Mouse (Mus musculus) brain, adult 2 months (tissue): ENCODE measurements around the gene Aes.

Source experiments
- DNase-seq: peaks from one replicate; pipeline ENCODE4 v3.0.0; 2011; ENCODE audit warnings: low read depth, low spot score

The Aes gene

GRCm38 (mm10) chr10:81597137-81597950, 38.1 kb downstream of the Aes start:
- peak; percentile 58 for DNase-seq

GRCm38 (mm10) chr10:81598342-81598741, 39.1 kb downstream of the Aes start:
- DNase-seq, result no peak

DNA sequence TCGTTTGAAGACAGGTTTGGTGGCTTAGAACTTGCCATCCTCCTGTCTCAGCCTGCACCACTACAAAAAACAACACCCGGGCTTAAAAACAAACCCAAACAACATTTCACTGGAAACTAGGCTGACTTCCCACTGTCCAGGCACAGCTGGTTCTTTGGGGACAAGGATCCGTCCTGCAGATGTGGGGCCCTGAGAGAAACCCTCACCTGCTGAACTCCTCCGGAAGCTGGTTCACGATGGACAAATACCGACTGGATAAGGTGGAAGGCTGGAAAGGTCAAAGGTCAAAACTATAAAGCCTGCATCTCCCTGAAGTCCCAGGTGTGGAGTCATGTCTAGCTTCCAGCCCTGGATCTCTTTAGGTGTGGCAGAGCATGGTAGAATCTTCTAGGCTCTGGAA, 39.6 kb downstream of the Aes start:
- DNase-seq, result no peak

DNA sequence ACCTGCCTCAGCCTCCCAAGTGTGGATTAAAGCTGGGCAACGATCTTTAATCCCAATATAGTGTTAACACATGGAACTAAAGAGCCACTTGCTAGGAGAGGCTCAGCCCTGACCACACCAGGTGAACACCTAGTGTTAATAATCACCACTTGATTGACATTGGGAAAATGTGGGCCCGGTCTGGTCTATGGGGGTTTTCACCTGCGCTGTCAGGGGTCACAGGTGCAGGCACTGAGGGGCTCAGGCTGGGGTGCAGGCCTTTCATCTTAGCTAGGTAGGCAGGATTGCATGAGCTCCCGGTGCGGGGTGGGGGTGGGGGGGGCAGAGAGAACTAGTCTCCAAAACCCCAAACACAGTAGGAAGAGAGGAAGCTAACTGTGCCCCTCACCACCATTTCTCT, 40.3 kb downstream of the Aes start:
- no peak for DNase-seq

DNA sequence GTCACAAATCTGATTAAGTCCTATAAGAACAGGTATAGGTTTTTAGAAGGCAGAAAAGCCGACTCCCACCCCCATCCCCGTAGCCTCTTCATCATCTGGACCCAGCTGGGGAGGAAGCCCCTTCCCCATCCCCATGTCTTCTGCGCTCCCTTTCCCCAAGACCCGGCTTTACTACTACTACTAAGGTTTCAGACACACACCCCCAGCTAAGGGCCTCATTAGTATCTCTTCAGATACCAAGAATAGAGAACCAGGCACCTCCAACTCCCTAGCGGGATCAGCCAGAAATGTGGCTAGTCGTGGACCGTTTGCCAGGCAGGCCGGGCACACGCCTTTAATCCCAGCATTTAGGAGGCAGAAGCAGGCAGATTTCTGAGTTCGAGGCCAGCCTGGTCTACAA, 40.8 kb downstream of the Aes start:
- no peak for DNase-seq

- DNase-seq, result peak; percentile 97
These were observed 41.5 kb downstream of the Aes start, which contains the start of gene Tle6 for GRCm38 (mm10) chr10:81600738-81601203. Tle6 (minus strand) TSS chr10:81601073.

DNA sequence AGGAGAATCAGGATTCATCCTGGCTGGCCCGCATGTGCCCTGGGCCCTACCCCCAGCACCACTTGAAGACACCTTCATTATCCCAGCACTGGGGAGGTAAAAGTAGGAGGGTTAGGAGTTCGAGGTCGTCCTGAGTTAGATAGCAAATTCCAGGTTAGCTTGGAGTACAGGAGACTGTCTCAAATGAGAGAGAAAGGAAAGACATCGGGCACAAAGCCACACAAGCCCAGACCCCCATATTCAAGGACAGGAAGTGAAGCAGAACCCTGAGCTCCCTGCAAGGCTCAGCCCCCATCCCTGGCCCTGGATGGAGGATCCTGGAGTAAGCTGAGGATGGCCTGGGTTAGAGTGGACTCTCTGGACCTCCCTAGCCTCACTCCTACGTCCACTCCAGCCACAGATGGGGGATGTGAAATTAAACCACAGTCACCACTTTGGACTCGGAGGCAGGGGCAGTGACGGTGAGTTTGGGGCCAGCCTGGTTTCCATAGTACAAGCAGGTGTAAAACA, 42.2 kb downstream of the Aes start:
- DNase-seq, result no peak

DNA sequence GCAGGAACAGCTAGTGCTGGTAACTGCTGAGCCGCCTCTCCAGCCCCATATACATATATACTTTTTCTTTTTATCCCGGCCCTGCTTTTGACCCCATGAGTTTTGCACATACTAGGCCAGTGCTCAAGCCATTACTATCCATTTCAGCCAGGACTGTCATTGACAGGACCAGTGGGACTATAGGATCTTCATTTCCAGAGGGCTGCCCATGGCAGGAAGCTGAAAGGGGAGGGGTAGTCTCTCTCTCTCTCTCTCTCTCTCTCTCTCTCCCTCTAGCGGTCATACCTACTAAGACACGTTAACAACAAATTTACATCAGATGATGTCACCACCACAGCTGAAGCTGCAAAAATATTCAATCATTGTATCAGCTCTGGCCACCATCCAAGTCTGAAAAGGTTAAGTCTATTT, 43.5 kb downstream of the Aes start:
- DNase-seq, result peak; percentile 86

- no peak for DNase-seq
These were observed 45.0 kb downstream of the Aes start for GRCm38 (mm10) chr10:81604019-81604967.

DNA sequence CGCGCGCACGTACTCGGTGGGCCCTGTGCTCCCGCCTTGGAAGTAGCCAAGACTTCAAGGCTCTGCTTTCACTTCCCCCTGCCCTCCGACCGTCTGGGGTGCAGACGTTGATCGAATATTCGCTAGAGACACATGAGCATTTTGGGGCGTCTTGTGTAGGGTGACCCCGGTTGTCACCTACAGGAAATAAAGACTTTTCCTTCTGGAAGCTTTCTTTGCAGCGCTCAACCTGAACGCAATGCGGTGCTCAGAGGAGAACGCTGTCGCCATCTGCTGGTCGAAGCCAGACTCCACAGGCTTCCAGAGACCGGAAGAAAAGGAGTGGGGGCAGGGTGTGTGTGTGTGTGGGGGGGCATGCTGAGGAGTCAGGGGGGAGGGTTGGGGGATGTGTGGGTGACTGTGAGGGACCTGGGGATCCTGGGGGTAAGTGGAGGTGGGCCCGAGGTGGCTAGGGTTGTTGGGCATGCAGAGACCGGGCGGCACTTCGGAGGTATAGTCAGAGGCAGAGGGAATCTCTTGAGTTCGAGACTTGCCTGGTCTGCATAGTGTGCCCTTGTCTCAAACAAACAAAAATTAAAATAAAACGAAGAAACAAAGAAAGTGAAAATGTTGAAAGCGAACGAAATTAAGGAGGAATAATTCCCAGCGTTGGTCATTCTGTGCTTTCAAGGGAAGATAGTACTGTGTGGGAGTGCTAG, 45.8 kb downstream of the Aes start:
- DNase-seq, result peak; percentile 96

DNA sequence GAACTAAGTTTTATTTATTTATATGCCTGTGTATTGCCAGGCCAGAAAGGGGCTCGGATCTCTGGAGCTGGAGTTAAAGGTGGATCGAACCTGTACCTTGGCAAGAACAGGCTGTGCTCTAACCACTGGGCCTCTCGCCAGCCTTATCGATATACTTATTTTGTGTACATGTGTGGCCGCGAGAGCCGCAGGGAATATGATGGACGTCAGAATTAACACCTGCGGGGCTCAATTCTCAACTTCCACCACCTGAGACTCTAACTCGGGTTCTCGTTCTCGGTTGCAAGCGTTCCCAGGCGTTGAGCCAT, 46.3 kb downstream of the Aes start:
- DNase-seq, result no peak

DNA sequence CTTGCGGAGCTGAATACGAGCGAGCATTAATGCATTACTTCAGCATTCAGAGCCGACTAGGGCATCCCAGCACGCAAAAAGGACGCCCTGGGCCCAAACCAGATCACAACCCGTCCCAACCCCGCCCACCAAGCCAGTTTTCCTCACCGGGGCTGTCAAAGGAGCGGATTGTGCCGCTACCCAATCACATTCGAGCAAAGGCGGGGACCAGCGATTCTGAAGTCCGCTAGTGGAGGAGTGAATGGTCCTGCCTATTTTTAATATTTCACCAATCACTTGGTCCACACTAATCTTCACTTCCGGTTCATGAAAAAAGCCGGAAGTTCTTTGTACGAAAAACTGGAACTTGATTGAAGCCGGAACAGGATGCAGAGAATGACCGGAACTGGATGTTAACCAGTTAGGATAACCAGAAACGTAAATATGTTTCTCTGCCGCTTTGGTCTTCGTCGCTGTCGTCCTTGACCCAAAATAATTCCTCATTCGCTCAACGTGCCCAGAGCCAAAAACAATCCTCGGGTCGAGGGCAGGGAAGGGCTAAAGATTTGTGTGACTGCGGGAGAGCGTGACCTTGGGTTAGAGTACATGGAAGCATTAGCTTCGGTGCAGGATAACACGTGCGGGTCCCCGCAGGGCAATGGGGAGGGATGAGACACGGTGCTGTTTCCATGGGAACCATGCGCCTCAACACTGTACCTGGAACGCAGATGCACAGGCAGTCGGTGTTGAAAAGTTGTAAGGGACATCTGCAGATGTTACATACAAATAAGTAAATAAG, 46.9 kb downstream of the Aes start, which contains the start of gene BC025920:
Gene BC025920 (plus strand): TSS at position 297 of the 778 bp plus-strand sequence.
- DNase-seq, result peak; percentile 100

GRCm38 (mm10) chr10:81608308-81608707, 49.0 kb downstream of the Aes start:
- DNase-seq, result no peak

GRCm38 (mm10) chr10:81612779-81613178, 53.5 kb downstream of the Aes start:
- peak; percentile 42 for DNase-seq

DNA sequence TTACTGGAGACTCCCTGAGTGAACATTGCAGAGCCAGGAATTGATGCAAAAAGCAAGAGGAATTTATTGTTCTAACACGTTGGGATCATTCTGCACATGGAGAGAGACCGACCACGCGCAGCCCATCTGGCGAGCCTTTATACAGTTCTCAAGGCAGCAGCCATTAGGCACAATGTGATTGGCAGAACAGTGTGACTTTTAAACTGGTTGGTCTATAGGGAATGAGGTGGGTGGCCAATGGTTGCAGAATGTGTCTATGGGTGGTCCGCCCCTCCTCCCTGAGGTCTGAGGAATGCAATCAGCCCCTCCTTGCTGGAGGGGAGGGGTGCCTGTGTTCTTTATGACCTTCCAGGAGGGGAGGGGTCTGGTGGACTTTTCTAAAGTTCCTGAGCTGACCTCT, 56.2 kb downstream of the Aes start:
- DNase-seq, result peak; percentile 46
